Mouse (Mus musculus) lung, embryonic 16.5 days (tissue): Measurements from ENCODE around the gene Tmem14c. TPM values are rescaled to one million over a fixed set of nuclear protein-coding genes. Genes with fewer than 3 reads are reported as not detected.

ENCODE experiments used
- ATAC-seq: fragments of 200-750 bp; cut with Nextera tagmentation; 2 replicates; pipeline ENCODE4 v1.8.0; 2017; ENCODE audit warnings: low read depth, mild to moderate bottlenecking, moderate library complexity
- H3K27ac ChIP-seq: fragments of 300-500 bp; sonication (generic); 2 replicates; pipeline ENCODE4 v1.5.1; 2014; ENCODE audit warnings: mild to moderate bottlenecking, control low read depth, low read length
- H3K27me3 ChIP-seq: fragments of 300-500 bp; sonication (generic); 2 replicates; pipeline ENCODE4 v1.6.1; 2014; ENCODE audit warnings: low read depth, low read length, mixed read lengths; ENCODE audit not compliant: control insufficient read depth, insufficient read depth
- H3K36me3 ChIP-seq: fragments of 300-500 bp; sonication (generic); 2 replicates; pipeline ENCODE4 v1.6.1; 2014; ENCODE audit warnings: low read length; ENCODE audit not compliant: control insufficient read depth, insufficient read depth
- H3K4me1 ChIP-seq: fragments of 300-500 bp; sonication (generic); replicated peaks from 2 replicates; pipeline ENCODE4 v1.6.1; 2014; ENCODE audit warnings: low read length, mixed read lengths; ENCODE audit not compliant: control insufficient read depth, insufficient read depth
- H3K4me2 ChIP-seq: fragments of 300-500 bp; sonication (generic); 2 replicates; pipeline ENCODE4 v1.6.1; 2014; ENCODE audit warnings: low read depth, low read length, control low read depth
- H3K4me3 ChIP-seq: fragments of 300-500 bp; sonication (generic); 2 replicates; pipeline ENCODE4 v1.5.1; 2014; ENCODE audit warnings: mild to moderate bottlenecking, low read length, control low read depth
- H3K9ac ChIP-seq: fragments of 300-500 bp; sonication (generic); 2 replicates; pipeline ENCODE4 v1.6.1; 2014; ENCODE audit warnings: low read length, control low read depth
- H3K9me3 ChIP-seq: fragments of 300-500 bp; sonication (generic); 2 replicates; pipeline ENCODE4 v1.6.1; 2016; ENCODE audit warnings: low read length; ENCODE audit not compliant: control insufficient read depth
- WGBS: fragments of 180-500 bp; shearing (Covaris S2); extraction: QIAGEN DNeasy Blood & Tissue Kit; methylation state at CpG from one replicate; pipeline ENCODE4 v1.1.7; 2014; 5-methylcytosine and 5-hydroxymethylcytosine counted together
- polyA plus RNA-seq: library from polyadenylated mRNA; unstranded; fragments of >200 nt; fragmentation: Nextera tagmentation; extraction: Ambion mirVana; gene quantifications from 2 replicates; pipeline ENCODE4 v1.2.1, GENCODE M21; 2015

Tmem14c gene
- 204 and 223 TPM in 2 replicates for polyA plus RNA-seq

GRCm38 (mm10) chr13:41015829-41016634 is at the start of gene Tmem14c:
Tmem14c (plus strand) TSS chr13:41016292.
- no peaks in the 10 kb centered on the region for H3K27me3 ChIP-seq
- peaks cover 11% of the 10 kb centered on the region for H3K4me1 ChIP-seq
- H3K27ac ChIP-seq, result peak within 1 kb of the TSS; percentile 88
- peaks cover 21% of the 10 kb centered on the region for H3K36me3 ChIP-seq
- ATAC-seq, result peak; percentile 100
- peak within 1 kb of the TSS; percentile 75 for H3K4me3 ChIP-seq
- H3K4me2 ChIP-seq, result peak within 1 kb of the TSS; percentile 75
- WGBS, result under 1% methylated on average over 43 of the region's 43 CpGs
- peak within 1 kb of the TSS; percentile 79 for H3K9ac ChIP-seq
- H3K9me3 ChIP-seq, result no peaks in the 10 kb centered on the region

DNA sequence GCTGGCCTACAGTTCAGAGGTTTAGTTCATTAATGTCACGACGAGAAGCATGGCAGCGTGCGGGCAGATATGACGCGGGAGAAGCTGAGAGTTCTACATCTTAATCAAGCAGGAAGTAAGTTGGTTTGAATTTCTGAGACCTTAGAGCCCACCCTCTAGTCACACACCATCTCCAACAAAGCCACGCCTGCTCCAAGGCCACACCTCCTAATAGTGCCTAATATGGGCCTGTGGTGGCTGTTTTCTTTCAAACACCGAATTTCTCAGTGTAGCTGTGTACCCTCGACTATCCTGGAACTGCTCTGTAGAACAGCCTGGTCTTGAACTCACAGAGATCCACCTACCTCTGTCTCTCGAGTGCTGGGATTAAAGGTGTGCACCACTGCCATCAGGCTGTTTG is 48.5 kb upstream of the Tmem14c start:
- H3K36me3 ChIP-seq, result no peaks in the 10 kb centered on the region
- H3K4me2 ChIP-seq, result no peak overlapping the region
- H3K9ac ChIP-seq, result no peak overlapping the region
- WGBS, result 90% methylated on average over 10 of the region's 10 CpGs
- ATAC-seq, result no peak
- H3K9me3 ChIP-seq, result no peaks in the 10 kb centered on the region
- no peaks in the 10 kb centered on the region for H3K27me3 ChIP-seq
- H3K4me1 ChIP-seq, result no peaks in the 10 kb centered on the region
- no peak overlapping the region for H3K4me3 ChIP-seq
- no peak overlapping the region for H3K27ac ChIP-seq

DNA sequence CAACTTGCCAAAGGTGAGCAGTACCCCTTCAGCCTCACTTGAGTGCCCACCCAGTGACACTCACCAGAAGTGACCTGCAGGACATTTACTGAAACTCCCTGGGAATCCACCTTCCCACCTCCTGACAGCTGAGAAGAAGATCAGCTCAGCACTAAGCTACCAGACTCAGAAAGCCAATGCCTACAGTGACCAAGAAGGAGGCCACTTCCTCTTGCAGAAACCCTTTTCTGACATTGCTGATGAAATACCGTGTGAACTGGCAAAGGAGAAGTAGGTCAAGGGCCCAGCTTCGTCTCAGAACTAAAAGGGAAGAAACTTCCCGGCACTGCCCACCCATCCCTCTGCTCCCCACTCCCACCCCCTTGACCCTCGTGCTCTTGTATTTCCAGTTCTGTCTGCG is 47.5 kb upstream of the Tmem14c start:
- ATAC-seq, result no peak
- 47% methylated on average over 5 of the region's 5 CpGs for WGBS
- Histone ChIP-seq H3K4me1 (no peaks in the 10 kb centered on the region), H3K9me3 (no peaks in the 10 kb centered on the region), H3K27ac (no peak overlapping the region), H3K4me2 (no peak overlapping the region), H3K27me3 (no peaks in the 10 kb centered on the region), H3K9ac (no peak overlapping the region), H3K4me3 (no peak overlapping the region), H3K36me3 (no peaks in the 10 kb centered on the region)

DNA sequence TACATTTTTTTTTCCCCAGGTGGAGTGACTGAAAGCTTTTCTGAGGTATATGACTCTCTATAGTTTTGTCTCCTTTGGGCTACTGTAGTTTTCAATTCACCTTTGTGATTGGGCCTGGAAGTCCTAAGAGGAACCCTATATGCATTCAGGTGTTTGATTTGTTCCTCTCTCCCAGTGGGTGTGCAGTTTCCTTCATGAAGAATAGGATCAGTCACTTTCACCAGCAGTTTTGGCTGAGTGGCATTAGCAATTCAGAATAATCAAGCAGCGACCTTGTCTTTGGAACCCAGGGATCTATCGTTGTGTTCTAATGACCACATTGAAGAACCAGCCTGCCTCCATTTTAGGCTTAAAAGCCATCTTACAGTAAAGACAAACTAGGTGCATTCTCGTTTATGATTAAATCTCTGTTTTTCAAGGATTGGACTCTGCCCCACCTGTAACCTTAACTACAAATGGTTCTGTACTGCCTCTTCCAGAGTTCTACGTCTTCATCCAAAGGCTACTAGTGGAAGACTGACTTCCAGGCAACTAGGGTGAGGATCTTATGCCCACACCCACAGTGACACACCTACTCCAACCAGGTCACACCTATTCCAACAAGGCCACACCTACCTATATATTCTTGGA is 46.2 kb upstream of the Tmem14c start:
- no peak for ATAC-seq
- Histone ChIP-seq H3K4me1 (no peaks in the 10 kb centered on the region), H3K4me2 (no peak overlapping the region), H3K4me3 (no peak overlapping the region), H3K9me3 (no peaks in the 10 kb centered on the region), H3K36me3 (no peaks in the 10 kb centered on the region), H3K27ac (no peak overlapping the region), H3K27me3 (no peaks in the 10 kb centered on the region), H3K9ac (no peak overlapping the region)
- 85% methylated on average over 4 of the region's 4 CpGs for WGBS

DNA sequence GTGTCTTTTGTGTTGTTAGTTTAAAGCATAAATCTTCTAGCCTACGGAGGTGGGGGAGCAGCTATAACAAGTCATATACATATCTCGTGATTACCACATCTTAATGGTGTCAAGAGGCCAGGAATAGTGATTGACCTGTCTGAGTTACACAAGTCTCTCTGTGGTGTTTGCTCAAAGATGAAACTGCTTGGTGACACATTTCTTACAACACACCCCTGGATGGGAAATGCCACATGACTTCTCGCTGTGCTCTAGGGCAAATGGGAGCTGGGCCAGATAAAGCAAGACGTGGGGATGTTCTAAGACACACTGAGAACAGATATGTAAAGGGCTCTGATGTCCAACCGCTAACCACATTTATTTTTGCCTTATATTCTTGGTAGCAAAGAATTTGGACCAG is 44.8 kb upstream of the Tmem14c start:
- H3K4me1 ChIP-seq, result no peaks in the 10 kb centered on the region
- H3K27ac ChIP-seq, result no peak overlapping the region
- H3K36me3 ChIP-seq, result no peaks in the 10 kb centered on the region
- no peak overlapping the region for H3K4me3 ChIP-seq
- 69% methylated on average over 5 of the region's 5 CpGs for whole genome bisulfite sequencing
- no peak overlapping the region for H3K4me2 ChIP-seq
- H3K9me3 ChIP-seq, result no peaks in the 10 kb centered on the region
- no peaks in the 10 kb centered on the region for H3K27me3 ChIP-seq
- H3K9ac ChIP-seq, result no peak overlapping the region
- no peak for ATAC-seq

- Histone ChIP-seq H3K4me3 (no peak overlapping the region), H3K9me3 (no peaks in the 10 kb centered on the region), H3K27ac (no peak overlapping the region), H3K27me3 (no peaks in the 10 kb centered on the region), H3K4me1 (no peaks in the 10 kb centered on the region), H3K36me3 (no peaks in the 10 kb centered on the region), H3K9ac (no peak overlapping the region), H3K4me2 (no peak overlapping the region)
- 84% methylated on average over 2 of the region's 2 CpGs for WGBS
- no peak for ATAC-seq
Measured at GRCm38 (mm10) chr13:40971831-40972230, 44.3 kb upstream of the Tmem14c start.

DNA sequence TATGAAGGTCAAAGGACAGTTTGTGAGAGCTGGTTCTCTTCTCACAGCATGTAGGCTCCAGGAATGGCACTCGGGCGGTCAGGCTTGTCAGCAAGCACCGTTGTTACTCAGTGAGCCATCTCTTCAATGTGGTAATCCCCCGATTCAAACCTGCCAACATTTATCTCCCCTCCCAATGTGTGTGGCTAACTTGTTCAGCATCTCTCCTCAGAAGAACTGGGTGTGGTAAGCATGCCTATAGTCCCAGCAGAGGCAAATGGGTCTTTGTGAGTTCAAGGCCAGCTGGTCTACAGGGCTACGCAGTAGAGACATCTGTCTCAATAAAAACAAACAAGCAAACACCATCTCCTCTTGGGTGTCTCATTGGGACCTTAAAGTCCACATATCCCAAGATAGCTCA is 43.1 kb upstream of the Tmem14c start:
- Histone ChIP-seq H3K27ac (no peak overlapping the region), H3K4me2 (no peak overlapping the region), H3K4me1 (no peaks in the 10 kb centered on the region), H3K9ac (no peak overlapping the region), H3K36me3 (no peaks in the 10 kb centered on the region), H3K9me3 (no peaks in the 10 kb centered on the region), H3K27me3 (no peaks in the 10 kb centered on the region), H3K4me3 (no peak overlapping the region)
- 85% methylated on average over 5 of the region's 5 CpGs for WGBS
- ATAC-seq, result no peak

- no peak for ATAC-seq
- Histone ChIP-seq H3K36me3 (no peaks in the 10 kb centered on the region), H3K4me2 (no peak overlapping the region), H3K9ac (no peak overlapping the region), H3K9me3 (no peaks in the 10 kb centered on the region), H3K4me3 (no peak overlapping the region), H3K27me3 (no peaks in the 10 kb centered on the region), H3K27ac (no peak overlapping the region), H3K4me1 (0 out of 2 replicates have a peak, but pooled peaks cover 3% of the 10 kb centered on the region)
- 24% methylated on average over 7 of the region's 7 CpGs for WGBS
Measured at GRCm38 (mm10) chr13:40977609-40978008, 38.5 kb upstream of the Tmem14c start.

DNA sequence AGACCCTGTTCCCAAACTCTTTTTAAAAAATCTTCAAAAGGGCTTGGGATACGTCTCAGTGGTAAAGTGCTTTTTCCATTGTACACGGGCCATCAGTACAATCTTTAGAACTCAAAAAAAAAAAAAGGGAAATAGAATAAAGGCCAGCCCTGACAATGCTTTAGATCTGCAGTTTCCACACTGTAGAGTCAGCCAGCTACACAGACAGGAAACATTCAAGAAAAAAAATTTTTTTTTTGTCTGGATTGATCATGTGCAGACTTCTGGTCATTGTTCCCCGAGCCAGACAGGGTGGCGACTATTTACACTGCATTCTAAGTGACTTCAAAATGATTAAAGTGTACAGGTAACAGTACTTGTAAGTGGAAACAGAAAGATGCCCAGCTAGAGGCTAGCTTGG is 37.4 kb upstream of the Tmem14c start:
- Histone ChIP-seq H3K9me3 (no peaks in the 10 kb centered on the region), H3K4me2 (no peak overlapping the region), H3K4me3 (no peak overlapping the region), H3K36me3 (no peaks in the 10 kb centered on the region), H3K27me3 (no peaks in the 10 kb centered on the region), H3K4me1 (0 out of 2 replicates have a peak, but pooled peaks cover 3% of the 10 kb centered on the region), H3K9ac (no peak overlapping the region), H3K27ac (no peak overlapping the region)
- ATAC-seq, result peak; percentile 34; the same call in 1 of the 2 replicates
- 52% methylated on average over 4 of the region's 4 CpGs for WGBS
